Mouse (Mus musculus) ES-E14 (cell line): Measurements from ENCODE around the gene Ildr2.

Experiments
- CHD2 ChIP-seq: IDR thresholded peaks from 2 replicates; pipeline ENCODE4 v1.6.1; 2014; ENCODE audit warnings: mild to moderate bottlenecking, low read depth, low read length, inconsistent platforms
- HCFC1 ChIP-seq: IDR thresholded peaks from 2 replicates; pipeline ENCODE4 v1.6.1; 2012; ENCODE audit warnings: low read length, inconsistent platforms, borderline replicate concordance; ENCODE audit not compliant: insufficient read depth
- MAFK ChIP-seq: IDR thresholded peaks from 2 replicates; pipeline ENCODE4 v1.6.1; 2014; ENCODE audit warnings: mild to moderate bottlenecking, low read depth, low read length, inconsistent platforms; ENCODE audit not compliant: insufficient read depth
- ZC3H11A ChIP-seq: IDR thresholded peaks from 2 replicates; pipeline ENCODE4 v1.6.1; 2012; ENCODE audit warnings: low read depth, mild to moderate bottlenecking, inconsistent platforms, low read length, borderline replicate concordance
- ZNF384 ChIP-seq: IDR thresholded peaks from 2 replicates; pipeline ENCODE4 v1.6.1; 2012; ENCODE audit warnings: low read depth, low read length, inconsistent platforms

DNA sequence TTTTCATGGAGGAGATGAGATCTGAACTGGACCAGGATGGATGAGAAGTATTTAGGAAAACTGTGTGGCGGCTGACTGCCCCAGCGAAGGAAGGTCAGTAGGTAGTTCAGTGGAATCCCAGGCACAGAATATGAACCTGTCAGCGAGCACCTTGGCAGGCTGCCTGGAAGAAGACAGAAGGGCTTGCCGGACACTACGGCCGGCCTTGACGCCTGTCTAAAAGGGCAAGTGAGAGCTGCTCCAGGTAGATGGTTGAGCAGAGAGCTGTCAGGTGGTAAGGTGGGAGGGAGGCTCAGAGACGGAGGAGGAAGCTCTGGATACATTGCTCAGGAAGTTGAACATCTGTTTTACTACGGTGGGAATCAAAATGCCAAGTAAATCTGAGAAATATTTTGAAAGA lies 42.4 kb downstream of the Ildr2 start:
- TF ChIP-seq ZC3H11A (no peak), ZNF384 (no peak), CHD2 (no peak), MAFK (no peak), HCFC1 (no peak)
